Mouse (Mus musculus) right cerebral cortex, adult 18-20 months (tissue): ENCODE results near the gene Tubg2.

ENCODE experiments used
- DNase-seq: peaks from one replicate; pipeline ENCODE4 v3.0.0; 2022; ENCODE audit warnings: mixed read lengths

Tubg2 gene

GRCm38 (mm10) chr11:101180846-101181740 lies 25.4 kb downstream of the Tubg2 start:
- no peak for DNase-seq

- DNase-seq = no peak
Measured at GRCm38 (mm10) chr11:101181961-101182360, 26.3 kb downstream of the Tubg2 start.

- DNase-seq = no peak
Measured at GRCm38 (mm10) chr11:101182771-101183517, 27.2 kb downstream of the Tubg2 start.

- no peak for DNase-seq
Measured at GRCm38 (mm10) chr11:101184984-101185383, 29.3 kb downstream of the Tubg2 start.

GRCm38 (mm10) chr11:101185441-101185840 lies 29.7 kb downstream of the Tubg2 start:
- DNase-seq = no peak

- DNase-seq = no peak
Measured at GRCm38 (mm10) chr11:101186526-101187247, 31.0 kb downstream of the Tubg2 start.

- no peak for DNase-seq
Measured at GRCm38 (mm10) chr11:101187541-101187940, 31.8 kb downstream of the Tubg2 start.

GRCm38 (mm10) chr11:101188166-101188805 lies 32.6 kb downstream of the Tubg2 start:
- DNase-seq = no peak

GRCm38 (mm10) chr11:101189495-101190180 lies 33.9 kb downstream of the Tubg2 start:
- peak; percentile 71 for DNase-seq

GRCm38 (mm10) chr11:101190181-101190912 lies 34.6 kb downstream of the Tubg2 start:
- no peak for DNase-seq

- no peak for DNase-seq
Measured at GRCm38 (mm10) chr11:101190913-101191907, 35.5 kb downstream of the Tubg2 start.

GRCm38 (mm10) chr11:101191919-101192470 lies 36.3 kb downstream of the Tubg2 start:
- DNase-seq = no peak

GRCm38 (mm10) chr11:101192646-101193045 lies 36.9 kb downstream of the Tubg2 start:
- no peak for DNase-seq

- DNase-seq = no peak
Measured at GRCm38 (mm10) chr11:101193076-101193475, 37.4 kb downstream of the Tubg2 start.

GRCm38 (mm10) chr11:101194137-101194536 lies 38.4 kb downstream of the Tubg2 start:
- DNase-seq = no peak

- no peak for DNase-seq
Measured at GRCm38 (mm10) chr11:101194643-101195042, 38.9 kb downstream of the Tubg2 start.

GRCm38 (mm10) chr11:101195101-101195500 lies 39.4 kb downstream of the Tubg2 start:
- no peak for DNase-seq

- no peak for DNase-seq
Measured at GRCm38 (mm10) chr11:101195571-101195970, 39.9 kb downstream of the Tubg2 start.

GRCm38 (mm10) chr11:101196175-101196574 lies 40.5 kb downstream of the Tubg2 start:
- DNase-seq = no peak

- DNase-seq = no peak
Measured at GRCm38 (mm10) chr11:101199555-101199954, 43.8 kb downstream of the Tubg2 start.
